Mouse (Mus musculus) lung, postnatal 0 days (tissue): Measurements from ENCODE around the gene Ksr2.

Experiments used
- CTCF ChIP-seq: IDR thresholded peaks from 2 replicates; pipeline ENCODE4 v1.5.1; 2016; ENCODE audit warnings: antibody characterized with exemption, mild to moderate bottlenecking
- EP300 ChIP-seq: IDR thresholded peaks from 2 replicates; pipeline ENCODE4 v1.6.1; 2016; ENCODE audit warnings: antibody characterized with exemption, mild to moderate bottlenecking, control low read depth

DNA sequence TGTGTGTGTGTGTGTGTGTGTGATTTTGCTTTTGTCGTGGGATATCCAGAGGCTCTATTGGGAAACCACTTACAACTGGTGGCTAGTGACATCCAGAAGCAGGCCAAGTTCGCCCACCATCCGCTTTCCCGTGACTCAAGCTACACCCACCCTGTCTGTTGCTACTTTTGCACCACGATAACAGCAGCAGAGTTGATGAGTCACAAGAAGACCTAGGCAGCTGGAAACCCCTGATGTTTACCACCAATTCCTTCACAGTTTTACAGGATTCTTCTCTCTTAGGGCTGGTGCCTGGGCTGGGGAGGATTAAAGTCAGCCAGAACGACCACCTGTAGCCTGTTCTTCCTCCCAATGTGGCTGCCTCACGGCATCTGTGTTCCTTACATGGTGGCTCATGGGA, 277.5 kb downstream of the Ksr2 start:
- no peak for TF ChIP-seq CTCF
- TF ChIP-seq EP300 = no peak
